Mouse (Mus musculus): ENCODE measurements around the gene Fcamr. TPM values are rescaled to one million over a fixed set of nuclear protein-coding genes. Genes with fewer than 3 reads are reported as not detected.

Fcamr gene
- polyA plus RNA-seq (2017; shearing (Covaris generic)) = not detected

DNA sequence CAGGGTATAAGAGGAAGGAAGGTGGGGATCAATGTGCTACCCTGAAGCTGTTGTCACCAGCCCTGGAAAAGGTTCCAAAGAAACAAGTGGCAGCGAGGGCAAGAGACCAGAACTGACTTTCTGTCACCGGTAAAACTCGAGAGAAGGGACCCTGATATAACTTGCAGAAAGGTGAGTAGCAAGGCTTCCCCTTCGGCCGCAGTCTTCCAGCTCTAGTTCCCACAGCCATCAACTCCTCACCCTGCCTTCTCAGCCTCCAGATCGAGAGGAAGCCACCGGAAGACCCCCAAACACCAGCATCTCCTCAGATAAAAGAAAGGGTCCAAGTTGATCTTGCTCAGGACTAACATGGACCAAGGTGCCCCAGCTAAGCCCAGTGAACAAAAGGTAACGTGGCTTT, at the start of gene Fcamr:
Fcamr (plus strand) TSS at position 301 of the 400 bp plus-strand sequence.

DNA sequence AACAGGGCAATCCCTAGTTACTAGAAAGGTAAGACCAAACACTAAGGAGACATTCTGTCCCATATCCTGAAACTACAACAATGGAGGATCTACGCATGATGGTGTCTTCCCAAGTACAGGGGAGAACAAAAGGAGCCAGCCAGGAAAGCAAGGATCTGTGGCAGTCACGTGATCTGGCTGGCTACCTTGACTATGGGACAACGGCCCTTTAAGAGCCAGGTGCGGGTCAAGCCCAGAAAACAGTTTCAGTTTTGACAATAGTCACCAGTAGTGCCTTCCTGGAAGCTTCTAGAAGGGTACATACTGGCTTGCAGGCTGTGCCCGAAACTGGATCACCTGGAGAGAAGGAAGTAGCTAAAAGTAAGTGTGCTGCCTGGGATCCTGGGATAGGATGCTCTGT, 25.7 kb downstream of the Fcamr start, which contains the start of gene Pigr:
Pigr (plus strand) TSS at position 237 of the 400 bp plus-strand sequence.

Other genes with a start within 250 kb of the Fcamr start
- not detected for gene Zp3r, start 171.3 kb upstream of the Fcamr start, polyA plus RNA-seq (2017; shearing (Covaris generic))
- gene C4bp, start 139.3 kb upstream of the Fcamr start, polyA plus RNA-seq (2017; shearing (Covaris generic)) = not detected
- gene Gm29427, start 85.1 kb upstream of the Fcamr start, polyA plus RNA-seq (2017; shearing (Covaris generic)) = not detected
- gene Yod1, start 83.6 kb upstream of the Fcamr start, polyA plus RNA-seq (2017; shearing (Covaris generic)) = 3.6 TPM
- gene Pfkfb2, start 71.6 kb upstream of the Fcamr start, polyA plus RNA-seq (2017; shearing (Covaris generic)) = 5.5 TPM
- not detected for gene AA986860, start 68.9 kb upstream of the Fcamr start, polyA plus RNA-seq (2017; shearing (Covaris generic))
- gene Pigr, start 25.8 kb downstream of the Fcamr start, polyA plus RNA-seq (2017; shearing (Covaris generic)) = 0.51 TPM
- not detected for gene Fcmr, start 64.8 kb downstream of the Fcamr start, polyA plus RNA-seq (2017; shearing (Covaris generic))
- gene Il24, start 86.6 kb downstream of the Fcamr start, polyA plus RNA-seq (2017; shearing (Covaris generic)) = not detected
- gene Il20, start 110.5 kb downstream of the Fcamr start, polyA plus RNA-seq (2017; shearing (Covaris generic)) = not detected
- gene Il19, start 139.2 kb downstream of the Fcamr start, polyA plus RNA-seq (2017; shearing (Covaris generic)) = not detected
- 0.88 TPM for gene Il10, start 218.9 kb downstream of the Fcamr start, polyA plus RNA-seq (2017; shearing (Covaris generic))